Mouse (Mus musculus): Measurements from ENCODE around the gene Lrrc75b. TPM values are rescaled to one million over a fixed set of nuclear protein-coding genes. Genes with fewer than 3 reads are reported as not detected.

Lrrc75b gene
- polyA plus RNA-seq, 1 experiment from 2014 or later: 14.6 TPM

DNA sequence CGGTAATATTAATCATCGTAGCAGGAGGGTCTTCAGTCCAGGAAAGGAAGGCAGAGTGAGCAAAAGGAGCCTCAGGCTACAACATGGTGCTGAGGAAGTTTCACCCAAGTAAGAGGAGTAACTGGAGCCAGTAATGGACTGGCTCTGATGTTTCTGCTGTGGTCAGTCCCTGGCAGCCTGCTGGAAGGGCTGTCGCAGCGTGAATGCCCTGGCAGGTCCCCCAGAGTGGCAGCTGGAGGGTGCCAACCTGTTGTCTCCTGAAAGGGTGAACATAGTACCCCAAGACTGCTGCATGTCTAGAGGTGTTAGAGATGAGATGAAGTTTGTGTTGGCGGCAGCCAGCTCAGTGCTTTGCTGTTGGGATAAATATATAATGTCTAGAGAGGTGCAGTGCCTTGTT, 39.5 kb downstream of the Lrrc75b start:
- Histone ChIP-seq H3K4me3 (no peak overlapping the region), H3K27me3 (no peaks in the 10 kb centered on the region), H3K4me1 (peaks cover 24% of the 10 kb centered on the region), H3K9ac (no peak overlapping the region), H3K36me3 (peaks cover 47% of the 10 kb centered on the region), H3K27ac (no peak overlapping the region), H3K4me2 (replicated peaks) (no peak overlapping the region), H3K9me3 (replicated peaks) (no peaks in the 10 kb centered on the region)
- 96% methylated on average over 5 of the region's 5 CpGs for WGBS
- no peak for ATAC-seq (ENCODE audit: low FRiP score)

DNA sequence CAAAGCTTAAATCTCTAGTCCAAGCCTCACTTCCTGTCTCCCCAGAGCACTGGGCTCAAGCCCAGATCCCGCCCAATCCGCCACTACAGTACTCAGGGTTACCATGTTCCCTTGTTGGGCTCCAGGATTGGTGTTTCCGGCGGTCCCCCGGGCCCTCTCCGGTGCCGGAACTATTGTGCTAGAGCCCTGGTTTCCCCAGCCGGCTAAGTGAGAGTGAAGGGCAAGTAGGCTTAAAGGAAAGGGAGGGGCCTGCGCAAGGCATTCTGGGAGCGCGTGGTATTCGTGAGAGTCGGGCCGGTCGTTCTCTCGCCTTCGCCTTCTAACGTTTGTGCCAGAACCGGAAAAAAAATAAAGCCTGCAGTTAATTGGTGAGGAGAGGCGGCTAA, 42.4 kb downstream of the Lrrc75b start, which contains the start of gene Gucd1:
Gene Gucd1, minus strand, starts transcription at position 215 of the 386 bp plus-strand sequence.
- peaks cover 27% of the 10 kb centered on the region for H3K4me1 ChIP-seq

DNA sequence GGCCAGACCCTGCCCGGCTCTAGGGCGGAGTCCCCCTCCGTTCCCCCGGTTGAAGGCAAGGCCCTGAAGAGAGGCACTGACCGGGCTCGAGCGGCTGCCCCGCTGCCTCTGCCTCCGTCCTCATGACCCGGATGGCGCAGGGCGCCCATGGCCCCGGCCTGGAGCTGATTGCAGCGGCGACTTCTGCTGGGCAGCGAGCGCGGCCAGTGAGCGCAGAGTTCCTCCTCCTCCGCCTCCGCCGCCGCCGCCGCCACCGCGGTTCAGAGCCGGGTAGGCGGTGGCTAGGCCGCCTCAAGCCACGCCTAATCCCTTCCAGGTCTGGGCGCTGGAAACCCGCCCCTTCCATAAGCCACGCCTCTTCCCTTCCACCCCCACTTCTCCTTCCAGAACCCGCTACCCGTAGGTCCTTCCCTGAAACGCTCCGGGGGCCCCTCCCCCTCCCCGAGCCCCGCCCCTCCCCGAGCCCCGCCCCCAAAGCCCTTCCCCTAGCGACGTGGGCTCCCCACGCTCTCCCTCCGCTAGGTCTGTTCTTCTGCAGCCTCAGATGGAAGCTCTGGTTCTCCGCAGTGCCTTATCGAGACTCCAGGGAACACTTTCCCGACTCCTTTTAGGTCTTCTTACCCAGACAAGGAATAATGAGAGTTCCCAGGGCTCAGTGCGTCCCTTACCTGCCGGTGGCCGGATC, 42.9 kb downstream of the Lrrc75b start, which contains the start of gene Snrpd3:
Gene Snrpd3, plus strand, starts transcription at position 479 of the 685 bp plus-strand sequence.
- Histone ChIP-seq H3K9me3 (replicated peaks) (no peaks in the 10 kb centered on the region), H3K9ac (peak within 1 kb of the TSS; percentile 91), H3K4me1 (peaks cover 27% of the 10 kb centered on the region), H3K4me2 (replicated peaks) (peak within 1 kb of the TSS; percentile 94), H3K36me3 (peaks cover 23% of the 10 kb centered on the region), H3K27me3 (no peaks in the 10 kb centered on the region), H3K27ac (peak within 1 kb of the TSS; percentile 96), H3K4me3 (peak within 1 kb of the TSS; percentile 87)
- peak; percentile 98 for ATAC-seq (ENCODE audit: low FRiP score)
- under 1% methylated on average over 33 of the region's 52 CpGs for WGBS

More for the DNA sequence above, 42.4 kb downstream of the Lrrc75b start, which contains the start of gene Gucd1:
- H3K9me3 ChIP-seq (replicated peaks): no peaks in the 10 kb centered on the region
- H3K9ac ChIP-seq: peak within 1 kb of the TSS; percentile 91
- no peaks in the 10 kb centered on the region for H3K27me3 ChIP-seq
- 0% methylated on average over 20 of the region's 20 CpGs for WGBS
- H3K27ac ChIP-seq: peak within 1 kb of the TSS; percentile 96
- ATAC-seq (ENCODE audit: low FRiP score): peak; percentile 94
- H3K36me3 ChIP-seq: peaks cover 21% of the 10 kb centered on the region
- H3K4me2 ChIP-seq (replicated peaks): peak within 1 kb of the TSS; percentile 94
- peak within 1 kb of the TSS; percentile 87 for H3K4me3 ChIP-seq

DNA sequence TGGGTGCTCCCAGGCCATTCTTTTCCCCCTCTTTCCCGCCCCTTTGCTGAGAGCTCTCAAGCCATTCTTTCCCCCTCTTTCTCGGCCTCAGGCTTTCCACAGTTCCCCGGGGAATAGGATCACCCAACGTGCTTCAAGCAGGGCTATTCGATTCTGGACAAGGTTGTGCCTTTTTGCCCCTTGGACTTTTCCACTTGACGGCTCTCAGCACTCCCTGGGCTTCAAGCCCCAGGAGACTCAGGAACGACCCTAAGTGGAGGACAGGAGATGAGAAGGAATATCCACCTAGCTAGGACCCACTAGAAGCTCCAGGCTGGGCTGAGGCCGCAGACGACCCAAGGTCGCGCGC, 43.4 kb downstream of the Lrrc75b start:
- Histone ChIP-seq H3K4me1 (peaks cover 27% of the 10 kb centered on the region), H3K27me3 (no peaks in the 10 kb centered on the region), H3K36me3 (peaks cover 24% of the 10 kb centered on the region), H3K27ac (peak overlapping the region; percentile 96), H3K4me2 (replicated peaks) (peak overlapping the region; percentile 94), H3K4me3 (peak overlapping the region; percentile 87), H3K9ac (peak overlapping the region; percentile 91), H3K9me3 (replicated peaks) (no peaks in the 10 kb centered on the region)
- ATAC-seq (ENCODE audit: low FRiP score): no peak
- under 1% methylated on average over 12 of the region's 12 CpGs for WGBS

DNA sequence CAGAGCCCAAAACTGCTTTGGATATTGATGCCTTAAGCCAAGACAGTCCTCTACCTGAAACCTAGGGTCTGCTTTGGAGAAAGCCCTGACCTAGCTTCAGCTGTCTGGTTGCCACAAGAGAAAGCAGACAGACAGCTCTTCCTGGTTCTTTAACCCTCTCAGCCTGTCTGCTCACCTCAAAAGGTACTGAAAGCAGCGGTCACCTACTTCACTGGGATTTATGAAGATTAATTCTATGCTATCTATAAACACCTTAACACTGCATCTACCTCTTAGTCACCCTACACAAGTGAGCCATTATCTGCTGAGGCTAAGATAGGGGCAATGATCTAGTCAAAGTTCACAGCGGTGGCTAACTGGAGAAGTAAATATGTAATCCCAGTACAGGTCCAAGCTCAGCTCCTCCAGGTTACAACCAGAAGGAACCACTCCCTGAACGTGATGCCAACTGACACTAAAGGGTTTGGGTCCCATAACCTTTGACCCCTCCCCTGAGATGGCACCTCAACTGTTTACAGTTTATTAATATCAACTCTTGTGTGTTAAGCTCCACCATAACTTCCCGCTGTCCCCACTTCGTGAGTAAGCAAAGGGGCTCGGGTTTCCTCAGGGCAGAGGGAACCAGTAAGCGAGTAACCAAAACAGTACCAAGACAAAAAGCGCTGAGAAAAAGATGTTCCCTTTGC, 43.9 kb downstream of the Lrrc75b start:
- peak overlapping the region; percentile 87 for H3K4me3 ChIP-seq
- 26% methylated on average over 8 of the region's 8 CpGs for WGBS
- no peaks in the 10 kb centered on the region for H3K9me3 ChIP-seq (replicated peaks)
- H3K36me3 ChIP-seq: peaks cover 25% of the 10 kb centered on the region
- H3K9ac ChIP-seq: peak overlapping the region; percentile 91
- no peaks in the 10 kb centered on the region for H3K27me3 ChIP-seq
- H3K27ac ChIP-seq: peak overlapping the region; percentile 96
- peaks cover 25% of the 10 kb centered on the region for H3K4me1 ChIP-seq
- H3K4me2 ChIP-seq (replicated peaks): peak overlapping the region; percentile 94
- no peak for ATAC-seq (ENCODE audit: low FRiP score)

DNA sequence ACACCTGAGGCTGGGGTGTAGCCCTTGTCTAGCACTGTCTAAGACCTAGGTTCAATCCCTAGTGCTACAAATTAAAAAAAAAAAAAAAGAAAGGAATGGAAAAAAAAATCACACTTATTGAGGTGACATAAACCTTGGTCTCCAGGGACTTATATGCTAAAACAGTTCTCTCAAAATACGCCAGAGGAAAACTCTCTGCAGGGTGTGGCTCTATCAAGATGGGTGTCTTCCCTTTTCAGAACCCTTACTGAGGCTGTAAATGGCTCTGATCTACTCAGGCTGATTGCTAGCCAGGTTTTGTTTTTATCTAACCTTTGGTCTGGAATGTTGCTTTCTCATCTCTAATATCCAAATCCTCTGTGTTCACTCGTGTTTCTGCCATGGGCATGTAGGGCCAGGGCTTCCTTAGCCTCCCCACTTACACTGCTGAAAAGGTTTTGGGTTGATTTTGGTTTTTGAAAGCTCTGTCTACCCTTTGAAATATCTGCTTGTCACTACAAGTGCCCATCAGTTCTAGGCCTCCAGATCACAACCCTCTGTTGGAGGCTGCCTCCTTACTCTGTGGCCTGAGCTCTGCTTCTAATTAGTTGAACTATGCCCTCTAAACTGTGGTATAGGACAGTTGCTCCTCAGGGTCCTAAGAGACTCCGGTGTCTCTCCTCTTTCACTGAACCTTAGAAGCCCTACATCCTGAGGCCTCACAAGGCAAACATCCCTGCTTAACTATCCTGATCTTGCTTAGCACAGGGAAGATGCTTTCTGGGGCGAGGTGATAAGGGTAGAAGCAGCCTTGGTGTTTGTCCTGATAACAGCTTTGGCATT, 44.7 kb downstream of the Lrrc75b start:
- peak overlapping the region; percentile 91; the same call in 1 of the 2 replicates for H3K9ac ChIP-seq
- peaks cover 25% of the 10 kb centered on the region for H3K36me3 ChIP-seq
- H3K27me3 ChIP-seq: no peaks in the 10 kb centered on the region
- no peak for ATAC-seq (ENCODE audit: low FRiP score)
- WGBS: 71% methylated on average over 4 of the region's 4 CpGs
- H3K4me2 ChIP-seq (replicated peaks): peak overlapping the region; percentile 94
- H3K4me1 ChIP-seq: peaks cover 25% of the 10 kb centered on the region
- no peak overlapping the region for H3K4me3 ChIP-seq
- H3K9me3 ChIP-seq (replicated peaks): no peaks in the 10 kb centered on the region
- H3K27ac ChIP-seq: no peak overlapping the region

DNA sequence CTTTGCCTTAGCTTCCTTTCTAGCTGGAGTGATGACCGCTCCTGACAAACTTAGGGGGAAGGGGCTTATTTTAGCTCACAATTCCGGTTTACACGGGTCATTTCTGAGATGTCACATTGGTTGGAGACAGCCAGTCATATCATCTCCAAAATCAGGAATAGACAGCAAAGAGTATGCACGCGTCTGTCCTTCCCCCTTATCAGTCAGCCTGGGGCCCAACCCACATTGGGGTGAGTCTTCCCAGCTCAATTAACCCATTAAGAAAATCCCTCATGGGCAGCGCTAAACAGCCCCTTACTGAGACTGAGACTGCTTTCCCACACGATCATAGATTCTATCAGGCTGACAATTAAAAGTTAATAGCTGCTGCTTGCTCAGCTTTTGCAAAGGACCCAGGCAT, 45.8 kb downstream of the Lrrc75b start:
- Histone ChIP-seq H3K4me3 (no peak overlapping the region), H3K9ac (no peak overlapping the region), H3K36me3 (peaks cover 31% of the 10 kb centered on the region), H3K4me2 (replicated peaks) (no peak overlapping the region), H3K9me3 (replicated peaks) (no peaks in the 10 kb centered on the region), H3K27me3 (no peaks in the 10 kb centered on the region), H3K27ac (no peak overlapping the region), H3K4me1 (peaks cover 24% of the 10 kb centered on the region)
- ATAC-seq (ENCODE audit: low FRiP score): no peak
- WGBS: 81% methylated on average over 7 of the region's 7 CpGs

DNA sequence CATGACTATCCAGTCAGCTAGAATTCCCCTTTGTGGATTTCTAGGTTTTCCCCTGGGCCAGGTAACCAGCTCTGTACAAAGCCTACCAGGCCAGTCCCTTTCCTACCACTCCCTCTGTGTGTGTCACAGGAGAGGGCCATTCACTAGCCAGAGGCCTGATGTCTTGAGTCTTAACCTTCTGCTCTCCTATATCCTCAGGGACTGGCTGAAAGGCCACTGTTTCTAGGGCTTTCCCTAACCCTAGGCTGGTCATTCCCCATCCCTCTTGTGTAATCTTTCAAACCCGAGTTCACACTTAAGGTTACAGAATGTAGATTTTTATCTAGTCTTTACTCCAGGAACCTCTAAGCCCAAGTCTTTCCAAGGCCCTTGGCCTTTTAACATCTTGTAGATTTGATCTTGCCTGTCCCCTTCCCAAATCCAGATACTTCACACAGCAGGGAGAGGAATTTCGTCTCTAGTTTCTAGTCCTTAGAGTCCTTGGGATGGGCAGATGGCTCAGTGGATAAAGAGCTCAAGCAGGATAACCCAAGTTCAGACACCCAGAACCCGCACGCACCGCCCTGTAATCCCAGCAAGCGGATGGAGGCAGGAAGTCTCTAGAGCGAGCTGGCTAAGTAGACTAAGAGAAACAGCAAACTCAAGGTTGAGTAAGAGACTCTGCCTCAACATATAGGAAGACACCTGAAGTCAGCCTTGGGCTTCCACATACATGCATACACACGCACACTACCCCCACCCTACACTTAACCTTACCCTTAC, 46.6 kb downstream of the Lrrc75b start:
- Histone ChIP-seq H3K4me2 (replicated peaks) (no peak overlapping the region), H3K4me1 (peaks cover 15% of the 10 kb centered on the region), H3K36me3 (peaks cover 40% of the 10 kb centered on the region), H3K27ac (no peak overlapping the region), H3K4me3 (no peak overlapping the region), H3K9me3 (replicated peaks) (no peaks in the 10 kb centered on the region), H3K9ac (no peak overlapping the region), H3K27me3 (no peaks in the 10 kb centered on the region)
- 88% methylated on average over 8 of the region's 8 CpGs for WGBS
- ATAC-seq (ENCODE audit: low FRiP score): no peak

DNA sequence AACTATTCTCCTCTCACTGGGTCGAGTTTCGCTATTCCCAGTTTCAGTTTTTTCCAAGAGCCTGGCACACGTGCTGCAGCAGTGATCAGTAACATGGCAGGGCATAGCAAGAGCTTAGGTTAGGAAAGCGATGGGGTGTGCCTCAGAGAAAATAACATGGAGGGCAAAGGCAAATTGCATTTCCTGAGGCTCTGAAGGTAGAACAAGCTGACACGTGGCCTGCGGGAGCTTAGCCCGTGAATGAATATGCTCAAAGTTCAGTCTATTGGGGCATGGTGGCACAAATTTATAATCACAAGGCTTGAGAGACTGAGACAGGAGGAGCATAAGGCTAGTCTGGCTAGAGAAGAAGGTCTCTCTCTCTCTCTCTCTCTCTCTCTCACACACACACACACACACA, 47.3 kb downstream of the Lrrc75b start:
- no peaks in the 10 kb centered on the region for H3K27me3 ChIP-seq
- no peak overlapping the region for H3K4me3 ChIP-seq
- no peak overlapping the region for H3K27ac ChIP-seq
- 90% methylated on average over 7 of the region's 7 CpGs for WGBS
- no peak overlapping the region for H3K9ac ChIP-seq
- H3K36me3 ChIP-seq: peaks cover 45% of the 10 kb centered on the region
- H3K4me1 ChIP-seq: peaks cover 15% of the 10 kb centered on the region
- no peak overlapping the region for H3K4me2 ChIP-seq (replicated peaks)
- H3K9me3 ChIP-seq (replicated peaks): no peaks in the 10 kb centered on the region
- no peak for ATAC-seq (ENCODE audit: low FRiP score)

DNA sequence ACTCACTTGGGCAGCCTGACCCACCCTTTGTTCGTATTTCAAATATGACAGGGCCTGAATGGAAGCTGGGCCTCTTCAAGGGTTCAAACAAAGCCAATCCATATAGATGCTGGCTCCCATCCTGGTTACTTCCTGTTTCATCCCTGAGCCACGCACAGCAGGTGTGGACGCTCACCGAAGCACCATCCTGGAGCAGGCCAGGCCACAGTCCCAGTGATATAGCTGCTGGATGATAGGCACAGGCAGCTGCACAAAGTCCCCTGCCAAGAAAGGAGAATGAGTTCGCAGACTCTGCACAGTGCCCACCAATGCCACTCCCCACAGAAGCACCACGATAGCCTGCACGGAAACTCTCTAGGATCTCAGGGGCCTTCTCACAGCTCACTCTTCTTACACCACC, 48.2 kb downstream of the Lrrc75b start:
- 93% methylated on average over 7 of the region's 7 CpGs for WGBS
- Histone ChIP-seq H3K27ac (peak overlapping the region; percentile 35; the same call in 1 of the 2 replicates), H3K9me3 (replicated peaks) (no peaks in the 10 kb centered on the region), H3K4me3 (no peak overlapping the region), H3K36me3 (peaks cover 54% of the 10 kb centered on the region), H3K9ac (no peak overlapping the region), H3K4me2 (replicated peaks) (no peak overlapping the region), H3K27me3 (no peaks in the 10 kb centered on the region), H3K4me1 (peaks cover 15% of the 10 kb centered on the region)
- no peak for ATAC-seq (ENCODE audit: low FRiP score)

DNA sequence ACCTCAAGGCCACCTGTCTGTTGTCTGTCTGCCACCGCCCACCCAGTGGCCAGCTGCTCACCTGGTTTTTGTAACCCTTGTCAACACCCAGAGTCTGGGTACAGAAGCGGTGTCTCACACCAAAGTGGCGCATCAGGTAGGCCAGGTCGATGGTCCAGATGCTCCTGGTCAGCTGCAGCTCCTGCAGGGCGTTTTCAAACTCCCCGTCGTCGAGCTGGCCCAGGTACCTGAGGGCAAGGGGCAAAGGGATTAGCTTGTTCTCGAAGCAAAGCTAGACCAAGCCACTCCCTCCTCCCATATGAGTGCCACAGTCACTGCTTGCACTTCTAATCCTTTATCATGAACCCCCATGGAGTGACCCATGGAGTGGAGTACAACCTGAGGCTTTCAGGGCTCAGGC, 49.1 kb downstream of the Lrrc75b start:
- ATAC-seq (ENCODE audit: low FRiP score): no peak
- WGBS: 87% methylated on average over 9 of the region's 9 CpGs
- H3K36me3 ChIP-seq: peaks cover 55% of the 10 kb centered on the region

More for the DNA sequence above, 49.1 kb downstream of the Lrrc75b start:
- H3K4me3 ChIP-seq: no peak overlapping the region
- H3K4me1 ChIP-seq: peaks cover 7% of the 10 kb centered on the region
- no peaks in the 10 kb centered on the region for H3K27me3 ChIP-seq
- H3K9ac ChIP-seq: no peak overlapping the region
- no peaks in the 10 kb centered on the region for H3K9me3 ChIP-seq (replicated peaks)
- H3K27ac ChIP-seq: no peak overlapping the region
- H3K4me2 ChIP-seq (replicated peaks): no peak overlapping the region

Measured in hindbrain, embryonic 12.5 days (tissue).